Mouse (Mus musculus) MEL (cell line): ENCODE measurements at regions not wholly inside any gene's neighbourhood (a gene's known extent, or its start where the extent isn't known, plus 50 kb on each side); places are given as distances from the start of the nearest gene placed in this dataset.

Experiments used
- DNase-seq: peaks from one replicate; pipeline ENCODE4 v3.0.0; 2011; ENCODE audit warnings: low read depth, low spot score
- H3K27ac ChIP-seq: 2 replicates; pipeline ENCODE4 v1.5.1; 2012; ENCODE audit warnings: low read depth, mild to moderate bottlenecking, control low read depth, low read length, moderate library complexity; ENCODE audit not compliant: control insufficient read depth
- H3K27me3 ChIP-seq, 2 experiments: fragments of 150-350 bp in 1 of 2; sonication (generic) in 1 of 2; 2 replicates each; pipeline ENCODE4 v1.6.1; 2012; ENCODE audit warnings: low read length in 2 of 2, mild to moderate bottlenecking in 2 of 2, improper control_type of control experiment in 1 of 2, moderate library complexity in 1 of 2; ENCODE audit not compliant: insufficient read depth in 2 of 2, control insufficient read depth in 1 of 2
- H3K36me3 ChIP-seq, 2 experiments: 2 replicates each; pipeline ENCODE4 v1.6.1; 2012 to 2014; ENCODE audit warnings: low read length in 2 of 2, improper control_type of control experiment in 1 of 2, inconsistent platforms in 1 of 2, mild to moderate bottlenecking in 1 of 2; ENCODE audit not compliant: insufficient read depth in 2 of 2, control insufficient read depth in 1 of 2
- H3K4me1 ChIP-seq, 2 experiments: fragments of 150-350 bp in 1 of 2; sonication (generic) in 1 of 2; 2 replicates each; pipeline ENCODE4 v1.6.1; 2012; ENCODE audit warnings: low read length in 2 of 2, improper control_type of control experiment in 1 of 2, mild to moderate bottlenecking in 1 of 2; ENCODE audit not compliant: insufficient read depth in 2 of 2, control insufficient read depth in 1 of 2
- H3K4me3 ChIP-seq, 2 experiments: fragments of 150-350 bp in 1 of 2; sonication (generic) in 1 of 2; 2 replicates each; pipeline ENCODE4 v1.5.1; 2012; ENCODE audit warnings: low read depth in 2 of 2, low read length in 2 of 2, mild to moderate bottlenecking in 2 of 2, moderate library complexity in 2 of 2, control low read depth in 1 of 2, improper control_type of control experiment in 1 of 2; ENCODE audit not compliant: control insufficient read depth in 1 of 2, insufficient read depth in 1 of 2
- H3K79me2 ChIP-seq: 2 replicates; pipeline ENCODE4 v1.6.1; 2012; ENCODE audit warnings: mild to moderate bottlenecking, low read length, moderate library complexity; ENCODE audit not compliant: control insufficient read depth, poor library complexity, insufficient read depth
- H3K9ac ChIP-seq: 2 replicates; pipeline ENCODE4 v1.6.1; 2012; ENCODE audit warnings: low read depth, mild to moderate bottlenecking, control low read depth, low read length, moderate library complexity; ENCODE audit not compliant: control insufficient read depth, poor library complexity, severe bottlenecking
- H3K9me3 ChIP-seq: fragments of 150-350 bp; sonication (generic); replicated peaks from 2 replicates; pipeline ENCODE4 v1.6.1; 2012; ENCODE audit warnings: mild to moderate bottlenecking, low read length, improper control_type of control experiment, moderate library complexity; ENCODE audit not compliant: insufficient read depth
- CHD1 ChIP-seq: IDR thresholded peaks from 2 replicates; pipeline ENCODE4 v1.6.1; 2012; ENCODE audit warnings: low read depth, mild to moderate bottlenecking, inconsistent platforms, low read length, improper control_type of control experiment
- CHD2 ChIP-seq: IDR thresholded peaks from 2 replicates; pipeline ENCODE4 v1.6.1; 2011; ENCODE audit warnings: low read length, improper control_type of control experiment
- GABPA ChIP-seq: IDR thresholded peaks from 2 replicates; pipeline ENCODE4 v1.6.1; 2012; ENCODE audit warnings: low read depth, mild to moderate bottlenecking, inconsistent platforms, low read length, improper control_type of control experiment, moderate library complexity
- HCFC1 ChIP-seq: IDR thresholded peaks from 2 replicates; pipeline ENCODE4 v1.6.1; 2012; ENCODE audit warnings: low read depth, mild to moderate bottlenecking, inconsistent platforms, low read length, improper control_type of control experiment, moderate library complexity
- KAT2A ChIP-seq: conservative IDR thresholded peaks from 2 replicates; pipeline ENCODE4 v1.6.1; 2012; ENCODE audit warnings: low read depth, low read length, improper control_type of control experiment, inconsistent platforms
- MAFK ChIP-seq: IDR thresholded peaks from 2 replicates; pipeline ENCODE4 v1.6.1; 2011; ENCODE audit warnings: low read depth, mild to moderate bottlenecking, low read length, improper control_type of control experiment, borderline replicate concordance
- NELFE ChIP-seq: IDR thresholded peaks from 2 replicates; pipeline ENCODE4 v1.6.1; 2011; ENCODE audit warnings: low read depth, low read length, improper control_type of control experiment
- POLR2A ChIP-seq, 2 experiments: IDR thresholded peaks; 2 replicates each; pipeline ENCODE4 v1.6.1; 2011 to 2012; ENCODE audit warnings: low read length in 2 of 2, mild to moderate bottlenecking in 2 of 2, control low read depth in 1 of 2, improper control_type of control experiment in 1 of 2, low read depth in 1 of 2, moderate library complexity in 1 of 2; ENCODE audit not compliant: control insufficient read depth in 1 of 2, insufficient read depth in 1 of 2, poor library complexity in 1 of 2
- POLR2AphosphoS2 ChIP-seq: IDR thresholded peaks from 2 replicates; pipeline ENCODE4 v1.6.1; 2011; ENCODE audit warnings: low read length, improper control_type of control experiment
- POLR2AphosphoS5 ChIP-seq: IDR thresholded peaks from 2 replicates; pipeline ENCODE4 v1.6.1; 2012; ENCODE audit warnings: low read depth, borderline replicate concordance, mild to moderate bottlenecking, inconsistent platforms, low read length, moderate library complexity, mixed read lengths
- RAD21 ChIP-seq: IDR thresholded peaks from 2 replicates; pipeline ENCODE4 v1.6.1; 2011; ENCODE audit warnings: mild to moderate bottlenecking, low read depth, low read length, improper control_type of control experiment
- TAL1 ChIP-seq: IDR thresholded peaks from 2 replicates; pipeline ENCODE4 v1.6.1; 2012; ENCODE audit warnings: mild to moderate bottlenecking, inconsistent platforms, low read length, moderate library complexity, mixed read lengths
- UBTF ChIP-seq: IDR thresholded peaks from 2 replicates; pipeline ENCODE4 v1.6.1; 2012; ENCODE audit warnings: low read depth, mild to moderate bottlenecking, inconsistent platforms, low read length, improper control_type of control experiment, moderate library complexity, borderline replicate concordance; ENCODE audit not compliant: insufficient read depth
- USF1 ChIP-seq: IDR thresholded peaks from 2 replicates; pipeline ENCODE4 v1.6.1; 2014; ENCODE audit warnings: low read depth, mild to moderate bottlenecking, inconsistent platforms, low read length, improper control_type of control experiment, moderate library complexity
- ZC3H11A ChIP-seq: IDR thresholded peaks from 2 replicates; pipeline ENCODE4 v1.6.1; 2012; ENCODE audit warnings: low read depth, mild to moderate bottlenecking, inconsistent platforms, low read length, improper control_type of control experiment
- ZMIZ1 ChIP-seq: IDR thresholded peaks from 2 replicates; pipeline ENCODE4 v1.6.1; 2012; ENCODE audit warnings: low read depth, mild to moderate bottlenecking, inconsistent platforms, low read length, improper control_type of control experiment, moderate library complexity
- ZNF384 ChIP-seq: IDR thresholded peaks from 2 replicates; pipeline ENCODE4 v1.6.1; 2012; ENCODE audit warnings: low read depth, mild to moderate bottlenecking, inconsistent platforms, low read length, improper control_type of control experiment

- no peak for DNase-seq
- no peak overlapping the region for H3K9ac ChIP-seq
Measured at GRCm38 (mm10) chr12:5787074-5787813, 411.8 kb upstream of the Klhl29 start.

GRCm38 (mm10) chr12:5781276-5781675, 405.8 kb upstream of the Klhl29 start:
- Histone ChIP-seq H3K36me3 (no peaks in the 10 kb centered on the region), H3K27me3 (no peaks in the 10 kb centered on the region), H3K9me3 (no peaks in the 10 kb centered on the region), H3K9ac (no peak overlapping the region), H3K79me2 (no peaks in the 10 kb centered on the region), H3K4me1 (no peaks in the 10 kb centered on the region), H3K4me3 (no peak overlapping the region), H3K27ac (no peak overlapping the region)
- no peak for DNase-seq
- TF ChIP-seq UBTF, result no peak
- no peak for TF ChIP-seq GABPA
- TF ChIP-seq USF1, result no peak
- TF ChIP-seq ZNF384, result no peak
- no peak for TF ChIP-seq NELFE
- no peak for TF ChIP-seq MAFK
- TF ChIP-seq CHD2, result no peak
- no peak for TF ChIP-seq HCFC1
- TF ChIP-seq POLR2AphosphoS5, result no peak
- no peak for TF ChIP-seq ZC3H11A
- TF ChIP-seq POLR2AphosphoS2, result no peak
- TF ChIP-seq KAT2A, result no peak
- no peak for TF ChIP-seq RAD21

More at GRCm38 (mm10) chr12:5787074-5787813, 411.8 kb upstream of the Klhl29 start:
- Histone ChIP-seq H3K27me3 (no peaks in the 10 kb centered on the region), H3K9me3 (no peaks in the 10 kb centered on the region), H3K79me2 (no peaks in the 10 kb centered on the region), H3K36me3 (no peaks in the 10 kb centered on the region), H3K4me1 (no peaks in the 10 kb centered on the region), H3K27ac (no peak overlapping the region), H3K4me3 (no peak overlapping the region)
- no peak for TF ChIP-seq USF1
- TF ChIP-seq POLR2AphosphoS5, result no peak
- TF ChIP-seq ZNF384, result no peak
- no peak for TF ChIP-seq CHD2
- no peak for TF ChIP-seq ZMIZ1
- TF ChIP-seq CHD1, result no peak
- TF ChIP-seq TAL1, result no peak
- no peak for TF ChIP-seq POLR2A (IDR thresholded peaks at IDR 0.05; ENCODE audit: control insufficient read depth in 1 of 2, insufficient read depth in 1 of 2, low read depth in 1 of 2, low read length in 2 of 2, poor library complexity in 1 of 2)
